Mouse (Mus musculus) bone marrow, adult 2 months (tissue): Measurements from ENCODE around the gene Mrpl45.

Source experiments
- CTCF ChIP-seq: fragments of 200-500 bp; IDR thresholded peaks from 2 replicates; pipeline ENCODE4 v1.5.1; 2011; ENCODE audit warnings: low read length, control low read depth; ENCODE audit not compliant: control insufficient read depth, insufficient read depth
- POLR2A ChIP-seq: fragments of 200-500 bp; IDR thresholded peaks from 2 replicates; pipeline ENCODE4 v1.6.1; 2011; ENCODE audit warnings: low read depth, mild to moderate bottlenecking, control low read depth, low read length, borderline replicate concordance; ENCODE audit not compliant: control insufficient read depth

DNA sequence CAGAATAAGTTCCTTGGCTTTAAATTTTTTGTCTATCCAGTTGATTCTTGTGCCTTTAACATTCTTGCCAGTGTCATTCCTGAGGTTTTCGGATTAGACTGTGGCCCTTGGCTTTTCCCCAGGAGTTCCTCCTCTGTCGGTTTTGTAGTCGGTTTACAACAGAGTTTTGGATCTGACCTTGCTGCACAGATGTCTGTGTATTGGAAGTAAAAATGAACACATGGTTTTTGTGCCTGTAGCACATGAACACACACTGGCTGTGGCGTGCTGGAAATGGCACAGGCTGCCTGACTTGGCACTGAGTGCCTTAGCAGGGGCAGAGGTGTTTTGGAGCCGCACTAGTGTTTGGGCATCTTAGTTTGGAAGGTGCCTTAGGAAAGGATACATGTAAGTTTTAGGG, 53.0 kb downstream of the Mrpl45 start:
- TF ChIP-seq POLR2A (no peak), CTCF (no peak)
